Mouse (Mus musculus): ENCODE data around the gene Adgrg1. TPM values are rescaled to one million over a fixed set of nuclear protein-coding genes. Genes with fewer than 3 reads are reported as not detected.

The Adgrg1 gene
- polyA plus RNA-seq, 1 experiment, result 1.8 TPM

DNA sequence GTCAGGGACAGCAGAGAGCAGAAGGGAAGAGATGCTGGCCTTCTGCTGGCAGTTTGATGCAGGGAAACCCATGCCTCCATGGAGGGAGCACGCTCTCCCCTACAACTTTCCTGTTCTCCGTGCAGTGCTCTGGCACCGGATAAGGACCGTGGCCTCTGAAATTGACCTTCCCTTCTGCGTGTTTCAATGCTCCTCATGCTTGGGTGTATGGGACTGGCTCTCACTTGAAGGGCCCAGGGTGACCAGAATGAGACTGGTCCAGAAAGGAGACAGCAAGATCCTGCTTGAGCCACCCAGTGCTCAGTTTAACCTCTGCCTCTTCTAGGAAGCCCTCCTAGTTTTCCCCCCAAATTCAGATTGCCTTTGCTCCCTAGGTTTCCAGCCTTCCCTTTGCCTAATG is 26.6 kb downstream of the Adgrg1 start:
- H3K4me3 ChIP-seq (ENCODE audit: insufficient read depth, low read length), result no peak overlapping the region
- peaks cover 3% of the 10 kb centered on the region; the same call in 1 of the 2 replicates for H3K4me1 ChIP-seq (ENCODE audit: control insufficient read depth, insufficient read depth, low read length)
- no peak overlapping the region for H3K27ac ChIP-seq (ENCODE audit: insufficient read depth, low read depth, low read length)
- no peak for TF ChIP-seq CTCF (IDR thresholded peaks at IDR 0.05; ENCODE audit: low read depth, low read length)
- no peak for TF ChIP-seq POLR2A (IDR thresholded peaks at IDR 0.05; ENCODE audit: borderline replicate concordance, low read depth, low read length)

DNA sequence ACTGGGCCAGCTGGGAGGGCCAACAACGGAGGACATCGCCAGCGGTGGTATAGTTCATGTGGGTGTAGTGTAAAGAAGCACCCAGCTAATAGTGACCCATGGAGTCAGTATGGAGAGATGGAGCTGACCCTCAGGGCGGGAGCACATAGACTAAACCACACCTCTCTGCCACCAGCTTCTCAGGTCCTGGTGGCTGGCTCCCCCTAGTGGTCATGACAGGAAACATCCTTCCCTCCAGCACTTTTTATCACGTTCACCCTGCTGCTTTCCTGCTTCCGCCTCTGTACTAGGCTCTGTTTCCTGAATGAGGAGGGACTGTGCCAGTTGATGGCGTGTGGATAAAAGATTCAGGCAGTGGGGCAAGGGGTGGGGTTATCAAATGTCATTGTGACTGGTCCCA is 27.1 kb downstream of the Adgrg1 start:
- Histone ChIP-seq H3K4me1 (ENCODE audit: control insufficient read depth, insufficient read depth, low read length) (peaks cover 3% of the 10 kb centered on the region; the same call in 1 of the 2 replicates), H3K27ac (ENCODE audit: insufficient read depth, low read depth, low read length) (no peak overlapping the region), H3K4me3 (ENCODE audit: insufficient read depth, low read length) (no peak overlapping the region)
- TF ChIP-seq CTCF (IDR thresholded peaks at IDR 0.05; ENCODE audit: low read depth, low read length), result peak; percentile 73
- no peak for TF ChIP-seq POLR2A (IDR thresholded peaks at IDR 0.05; ENCODE audit: borderline replicate concordance, low read depth, low read length)

DNA sequence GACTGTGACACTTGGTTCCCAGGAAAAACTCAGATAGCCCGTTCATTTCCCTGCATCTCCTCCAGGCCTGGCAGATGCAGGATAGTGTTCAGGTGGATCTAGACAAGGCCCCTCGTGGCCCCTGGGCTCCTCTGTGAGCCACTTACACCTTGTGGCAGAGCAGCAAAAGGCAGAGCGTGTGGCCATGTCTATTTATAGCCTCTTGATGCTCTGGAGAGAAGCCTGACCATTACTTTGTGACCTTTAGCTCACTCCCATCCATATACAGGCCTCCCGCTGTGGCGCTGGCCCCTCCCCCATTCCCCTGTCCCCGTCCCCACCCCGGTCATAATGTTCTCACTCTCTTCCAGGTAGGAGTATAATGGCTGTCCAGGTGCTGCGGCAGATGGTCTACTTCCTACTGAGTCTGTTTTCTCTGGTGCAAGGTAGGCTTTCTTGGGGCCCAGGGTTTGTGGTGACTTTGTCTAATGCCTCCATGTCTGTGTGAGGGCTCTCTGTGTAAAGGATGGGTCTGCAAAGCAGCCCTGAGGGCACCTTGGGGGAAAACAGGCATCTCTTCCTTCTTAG is 27.6 kb downstream of the Adgrg1 start:
- TF ChIP-seq CTCF (IDR thresholded peaks at IDR 0.05; ENCODE audit: low read depth, low read length) (no peak), POLR2A (IDR thresholded peaks at IDR 0.05; ENCODE audit: borderline replicate concordance, low read depth, low read length) (no peak)
- peaks cover 3% of the 10 kb centered on the region; the same call in 1 of the 2 replicates for H3K4me1 ChIP-seq (ENCODE audit: control insufficient read depth, insufficient read depth, low read length)
- H3K27ac ChIP-seq (ENCODE audit: insufficient read depth, low read depth, low read length), result no peak overlapping the region
- no peak overlapping the region for H3K4me3 ChIP-seq (ENCODE audit: insufficient read depth, low read length)

DNA sequence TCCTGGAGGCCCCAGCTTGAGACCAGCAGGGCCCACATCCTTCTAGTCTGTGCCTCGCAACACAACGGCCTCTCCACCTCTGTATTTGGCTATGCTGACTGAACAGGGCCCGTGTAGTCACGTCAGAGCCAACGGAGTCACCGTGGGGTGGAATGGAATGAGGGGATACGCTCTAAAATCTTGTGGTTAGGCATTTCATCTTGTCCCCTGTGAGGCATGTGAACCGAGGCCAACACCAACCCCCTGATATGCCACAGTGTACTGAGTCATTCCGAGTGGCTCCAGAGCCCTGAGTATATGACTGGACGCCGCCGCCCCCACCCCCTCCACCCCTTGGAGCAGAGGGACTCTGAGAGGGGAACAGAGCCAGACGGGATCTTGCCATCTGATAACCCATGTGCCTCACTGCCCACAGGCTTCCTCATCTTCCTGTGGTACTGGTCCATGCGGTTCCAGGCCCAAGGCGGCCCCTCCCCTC is 37.9 kb downstream of the Adgrg1 start:
- no peak overlapping the region for H3K4me3 ChIP-seq (ENCODE audit: insufficient read depth, low read length)
- H3K27ac ChIP-seq (ENCODE audit: insufficient read depth, low read depth, low read length), result no peak overlapping the region
- peaks cover 4% of the 10 kb centered on the region for H3K4me1 ChIP-seq (ENCODE audit: control insufficient read depth, insufficient read depth, low read length)
- TF ChIP-seq CTCF (IDR thresholded peaks at IDR 0.05; ENCODE audit: low read depth, low read length), result no peak
- no peak for TF ChIP-seq POLR2A (IDR thresholded peaks at IDR 0.05; ENCODE audit: borderline replicate concordance, low read depth, low read length)

DNA sequence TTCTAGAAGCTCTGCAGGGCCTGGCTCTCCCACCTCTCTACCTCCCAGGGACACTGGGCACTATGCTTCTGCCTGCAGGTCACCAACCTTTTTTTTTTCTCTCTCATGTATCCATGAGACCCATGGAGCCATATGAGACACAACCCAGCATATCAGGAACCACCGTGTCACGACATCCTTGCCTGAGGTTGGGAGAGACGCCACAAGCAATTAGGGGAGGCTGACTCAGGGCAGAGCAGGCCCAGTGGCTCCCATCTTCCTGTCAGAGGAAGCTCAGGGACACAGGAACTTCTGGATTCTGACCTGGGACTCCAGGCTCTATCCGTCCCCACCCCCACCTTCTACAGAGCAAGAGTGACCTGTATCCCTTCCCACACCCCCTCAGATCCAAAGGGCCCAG is 41.3 kb downstream of the Adgrg1 start:
- H3K4me1 ChIP-seq (ENCODE audit: control insufficient read depth, insufficient read depth, low read length), result no peaks in the 10 kb centered on the region
- TF ChIP-seq POLR2A (IDR thresholded peaks at IDR 0.05; ENCODE audit: borderline replicate concordance, low read depth, low read length), result no peak
- TF ChIP-seq CTCF (IDR thresholded peaks at IDR 0.05; ENCODE audit: low read depth, low read length), result no peak
- no peak overlapping the region for H3K4me3 ChIP-seq (ENCODE audit: insufficient read depth, low read length)
- H3K27ac ChIP-seq (ENCODE audit: insufficient read depth, low read depth, low read length), result no peak overlapping the region

DNA sequence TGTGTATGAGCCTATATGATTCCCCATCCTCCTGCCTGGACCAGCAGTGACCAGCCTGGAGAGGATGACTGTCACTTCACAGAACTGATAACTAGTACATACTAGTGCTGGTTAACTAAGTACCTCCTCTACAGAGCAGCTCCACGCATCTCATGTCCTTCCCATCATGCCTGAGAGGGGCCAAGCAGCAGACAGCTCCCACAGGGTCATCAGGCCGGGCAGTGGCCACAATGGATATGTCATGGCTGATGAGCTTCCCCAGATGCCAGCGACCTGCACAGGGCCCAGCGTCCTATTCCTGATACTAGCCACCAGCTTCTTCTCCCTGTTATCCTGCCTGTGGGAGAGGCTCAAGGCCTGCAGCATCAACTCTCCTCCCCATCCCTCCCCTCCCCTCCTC is 42.1 kb downstream of the Adgrg1 start:
- TF ChIP-seq CTCF (IDR thresholded peaks at IDR 0.05; ENCODE audit: low read depth, low read length) (no peak), POLR2A (IDR thresholded peaks at IDR 0.05; ENCODE audit: borderline replicate concordance, low read depth, low read length) (no peak)
- Histone ChIP-seq H3K4me3 (ENCODE audit: insufficient read depth, low read length) (no peak overlapping the region), H3K4me1 (ENCODE audit: control insufficient read depth, insufficient read depth, low read length) (no peaks in the 10 kb centered on the region), H3K27ac (ENCODE audit: insufficient read depth, low read depth, low read length) (no peak overlapping the region)

DNA sequence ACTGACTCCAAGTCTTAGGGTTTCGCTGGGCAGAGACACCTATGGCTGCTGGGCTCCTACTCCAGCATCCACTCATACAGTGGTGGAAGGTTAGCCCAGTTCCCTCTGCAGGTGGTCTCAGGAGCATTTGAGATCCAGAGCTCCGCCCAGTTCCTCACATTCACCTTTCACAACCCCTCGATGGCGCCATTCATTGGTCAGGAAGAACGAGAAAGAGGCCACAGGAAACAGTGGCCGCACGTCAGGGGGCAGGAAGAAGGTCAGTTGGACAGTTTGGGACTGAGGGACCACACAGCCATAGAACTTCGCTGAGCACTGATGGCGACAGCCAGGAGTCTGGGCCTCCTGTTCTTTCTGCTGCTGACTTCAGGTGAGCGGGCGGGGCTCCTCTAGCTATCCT is 42.9 kb downstream of the Adgrg1 start, which contains the start of gene Adgrg3:
Gene Adgrg3, plus strand, starts transcription at position 242 of the 400 bp plus-strand sequence.
- Histone ChIP-seq H3K4me3 (ENCODE audit: insufficient read depth, low read length) (no peak within 1 kb of the TSS), H3K4me1 (ENCODE audit: control insufficient read depth, insufficient read depth, low read length) (no peaks in the 10 kb centered on the region), H3K27ac (ENCODE audit: insufficient read depth, low read depth, low read length) (no peak within 1 kb of the TSS)
- TF ChIP-seq POLR2A (IDR thresholded peaks at IDR 0.05; ENCODE audit: borderline replicate concordance, low read depth, low read length), result no peak
- TF ChIP-seq CTCF (IDR thresholded peaks at IDR 0.05; ENCODE audit: low read depth, low read length), result no peak

DNA sequence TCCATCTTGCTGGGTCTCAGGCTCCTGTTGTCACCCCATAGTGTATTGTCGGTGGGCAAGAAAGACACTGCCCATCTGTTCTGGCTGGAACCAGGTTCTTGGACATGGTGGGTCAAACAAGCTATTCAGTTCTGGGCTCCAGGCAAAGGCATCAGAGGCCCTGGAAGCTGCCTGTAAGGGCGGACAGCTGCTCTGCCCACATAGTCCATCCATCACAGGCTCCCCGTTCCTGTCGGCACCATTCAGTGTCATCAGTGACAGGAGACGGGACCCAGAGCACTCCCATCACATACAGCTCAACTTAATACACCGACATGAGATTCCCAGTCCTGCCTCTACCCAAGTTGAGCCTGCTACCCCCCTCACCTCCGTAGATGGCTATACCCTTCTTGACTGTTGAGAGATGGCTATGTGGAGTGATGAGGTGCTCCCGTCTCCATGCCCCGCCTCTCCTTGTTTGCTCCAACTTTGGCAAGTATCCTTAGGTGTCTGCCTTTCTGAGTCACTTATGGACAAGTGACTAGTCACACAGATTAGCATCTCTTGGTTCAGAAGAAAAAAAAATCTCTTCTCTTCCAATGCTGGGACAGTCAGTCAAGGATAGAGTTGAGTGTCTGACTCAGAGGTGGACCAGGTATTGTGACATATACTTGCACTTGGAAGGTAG is 43.6 kb downstream of the Adgrg1 start:
- H3K27ac ChIP-seq (ENCODE audit: insufficient read depth, low read depth, low read length), result no peak overlapping the region
- H3K4me3 ChIP-seq (ENCODE audit: insufficient read depth, low read length), result no peak overlapping the region

DNA sequence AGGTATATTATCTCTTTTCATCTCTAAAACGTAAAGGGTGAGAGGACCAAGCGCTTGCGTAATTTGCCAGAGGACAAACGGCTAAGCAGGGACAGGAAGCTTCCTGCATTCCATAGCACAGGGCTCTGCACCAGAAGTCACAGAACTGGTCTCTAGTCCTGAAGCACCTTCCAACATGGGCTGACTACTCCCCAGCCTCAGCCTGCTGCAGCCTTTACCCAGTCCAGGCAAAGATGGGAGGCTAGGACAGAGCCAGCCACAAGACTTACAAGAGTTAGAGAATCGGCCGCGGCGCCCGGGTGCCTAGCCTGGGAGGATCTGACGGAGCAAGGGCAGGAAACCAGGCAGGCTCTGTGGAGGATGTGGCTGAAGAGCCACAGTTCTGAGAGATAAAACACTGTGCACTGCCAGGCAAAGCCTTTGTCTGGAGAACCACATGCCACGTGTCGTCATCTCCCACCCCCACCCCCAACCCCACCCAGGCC is 45.8 kb downstream of the Adgrg1 start:
- Histone ChIP-seq H3K4me3 (ENCODE audit: insufficient read depth, low read length) (peak overlapping the region; percentile 15; the same call in 1 of the 2 replicates), H3K4me1 (ENCODE audit: control insufficient read depth, insufficient read depth, low read length) (peaks cover 9% of the 10 kb centered on the region), H3K27ac (ENCODE audit: insufficient read depth, low read depth, low read length) (no peak overlapping the region)
- TF ChIP-seq POLR2A (IDR thresholded peaks at IDR 0.05; ENCODE audit: borderline replicate concordance, low read depth, low read length) (no peak), CTCF (IDR thresholded peaks at IDR 0.05; ENCODE audit: low read depth, low read length) (no peak)

More for the DNA sequence above, 43.6 kb downstream of the Adgrg1 start:
- TF ChIP-seq POLR2A (IDR thresholded peaks at IDR 0.05; ENCODE audit: borderline replicate concordance, low read depth, low read length) (no peak), CTCF (IDR thresholded peaks at IDR 0.05; ENCODE audit: low read depth, low read length) (no peak)
- H3K4me1 ChIP-seq (ENCODE audit: control insufficient read depth, insufficient read depth, low read length), result no peaks in the 10 kb centered on the region

DNA sequence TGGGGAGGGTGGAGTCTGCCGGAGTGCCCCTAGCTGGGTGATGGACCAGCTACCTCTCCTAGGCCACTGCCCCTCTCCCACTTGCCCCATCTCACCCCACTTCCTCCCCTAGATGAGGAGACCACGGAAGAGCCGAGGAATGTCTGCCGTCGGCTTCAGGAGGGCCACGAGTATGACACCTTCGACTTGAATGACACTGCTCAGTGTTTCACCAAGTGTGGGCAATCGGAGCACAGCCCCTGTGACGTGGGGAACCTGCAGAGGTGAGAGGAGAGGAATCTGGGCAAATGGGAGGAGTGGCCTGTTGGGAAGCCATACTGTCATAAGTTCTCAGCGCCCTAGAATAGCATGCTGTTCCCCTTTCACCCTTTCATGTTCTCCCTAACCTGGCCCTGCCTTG is 46.3 kb downstream of the Adgrg1 start:
- Histone ChIP-seq H3K27ac (ENCODE audit: insufficient read depth, low read depth, low read length) (no peak overlapping the region), H3K4me1 (ENCODE audit: control insufficient read depth, insufficient read depth, low read length) (peaks cover 9% of the 10 kb centered on the region), H3K4me3 (ENCODE audit: insufficient read depth, low read length) (no peak overlapping the region)
- no peak for TF ChIP-seq CTCF (IDR thresholded peaks at IDR 0.05; ENCODE audit: low read depth, low read length)

Data from bone marrow macrophage, adult 2 months (primary cell).